Mouse (Mus musculus) E14TG2a.4 (cell line): ENCODE results near the gene Mid2.

Experiments
- CTCF ChIP-seq: conservative IDR thresholded peaks from 2 replicates; pipeline ENCODE4 v1.5.1; 2014; ENCODE audit warnings: low read length
- POU5F1 ChIP-seq: IDR thresholded peaks from 2 replicates; pipeline ENCODE4 v1.6.1; 2014; ENCODE audit warnings: low read length, borderline replicate concordance

- no peak for TF ChIP-seq CTCF
- no peak for TF ChIP-seq POU5F1
Measured at GRCm38 (mm10) chrX:140743213-140743612, 78.8 kb downstream of the Mid2 start.
